8 mouse cellular contexts compared by ENCODE assay signal in genomic region chr1:171287136-171288081, GRCm38 (mm10). TPM values are rescaled to one million over a fixed set of nuclear protein-coding genes. Genes with fewer than 3 reads are reported as not detected.
DNase-seq lines count a peak whose midpoint lies in the region; ATAC-seq and TF ChIP-seq lines count a peak whose summit lies in the region.

Gene Usp21 (minus strand): TSS chr1:171287991.

- intact Hi-C loops in heart, postnatal 10 days (cut with DNase I) = loop anchor here (10.0 kb wide), 1 partner anchor 173 kb away; the partner anchor contains the start of gene Cfap126

- H3K27me3 ChIP-seq in E14TG2a.4 (ENCODE audit: insufficient read depth, low read length) = no peaks in the 10 kb centered on the region
- no peaks in the 10 kb centered on the region for H3K27me3 ChIP-seq in forebrain, embryonic 13.5 days
- H3K27me3 ChIP-seq in liver, postnatal 0 days (ENCODE audit: insufficient read depth, low read length) = no peaks in the 10 kb centered on the region
- no peaks in the 10 kb centered on the region for H3K27me3 ChIP-seq in neural tube, embryonic 14.5 days (ENCODE audit: control insufficient read depth, insufficient read depth, low read length)

- peak within 1 kb of the TSS; percentile 98 for H3K4me3 ChIP-seq in E14TG2a.4 (replicated peaks; ENCODE audit: low read length)
- peak within 1 kb of the TSS; percentile 80 for H3K4me3 ChIP-seq in forebrain, embryonic 13.5 days
- H3K4me3 ChIP-seq in liver, postnatal 0 days (ENCODE audit: low read depth, low read length) = peak within 1 kb of the TSS; percentile 82
- peak within 1 kb of the TSS; percentile 94 for H3K4me3 ChIP-seq in neural tube, embryonic 14.5 days (ENCODE audit: low read depth, low read length)

- ATAC-seq in forebrain, embryonic 13.5 days = peak; percentile 97
- ATAC-seq in liver, postnatal 0 days = peak; percentile 95
- peak; percentile 95 for ATAC-seq in neural tube, embryonic 14.5 days (ENCODE audit: low read depth)

- H3K4me2 ChIP-seq in forebrain, embryonic 13.5 days = peak within 1 kb of the TSS; percentile 70
- peak within 1 kb of the TSS; percentile 80 for H3K4me2 ChIP-seq in liver, postnatal 0 days (ENCODE audit: low read depth, low read length)
- peak within 1 kb of the TSS; percentile 70 for H3K4me2 ChIP-seq in neural tube, embryonic 14.5 days (ENCODE audit: low read depth, low read length)

- under 1% methylated on average over 49 of the region's 49 CpGs for WGBS in forebrain, embryonic 13.5 days
- WGBS in large intestine, adult 2 months = under 1% methylated on average over 49 of the region's 49 CpGs
- under 1% methylated on average over 49 of the region's 49 CpGs for WGBS in liver, postnatal 0 days (ENCODE audit: insufficient replicate concordance)
- WGBS in neural tube, embryonic 14.5 days = under 1% methylated on average over 49 of the region's 49 CpGs

- H3K27ac ChIP-seq in forebrain, embryonic 13.5 days = peak within 1 kb of the TSS; percentile 94
- H3K27ac ChIP-seq in liver, postnatal 0 days (ENCODE audit: low read depth) = peak within 1 kb of the TSS; percentile 79
- peak within 1 kb of the TSS; percentile 93 for H3K27ac ChIP-seq in neural tube, embryonic 14.5 days (ENCODE audit: low read depth, low read length)

- H3K4me1 ChIP-seq in E14TG2a.4 (replicated peaks; ENCODE audit: low read depth, low read length) = peaks cover 76% of the 10 kb centered on the region
- H3K4me1 ChIP-seq in forebrain, embryonic 13.5 days = peaks cover 29% of the 10 kb centered on the region
- peaks cover 19% of the 10 kb centered on the region for H3K4me1 ChIP-seq in liver, postnatal 0 days (ENCODE audit: insufficient read depth)
- peaks cover 9% of the 10 kb centered on the region for H3K4me1 ChIP-seq in neural tube, embryonic 14.5 days (ENCODE audit: control insufficient read depth, insufficient read depth, low read length)

- no peak for TF ChIP-seq CTCF in E14TG2a.4 (conservative IDR thresholded peaks at IDR 0.05; ENCODE audit: low read length)
- no peak for TF ChIP-seq CTCF in liver, postnatal 0 days (IDR thresholded peaks at IDR 0.05; ENCODE audit: low read depth)

- no peaks in the 10 kb centered on the region for H3K9me3 ChIP-seq in E14TG2a.4 (ENCODE audit: low read length)
- H3K9me3 ChIP-seq in forebrain, embryonic 13.5 days (replicated peaks) = no peaks in the 10 kb centered on the region
- no peaks in the 10 kb centered on the region for H3K9me3 ChIP-seq in liver, postnatal 0 days (ENCODE audit: low read length)
- H3K9me3 ChIP-seq in neural tube, embryonic 14.5 days (ENCODE audit: control insufficient read depth, low read length) = no peaks in the 10 kb centered on the region

- no peak for TF ChIP-seq EP300 in liver, postnatal 0 days (IDR thresholded peaks at IDR 0.05; ENCODE audit: low read depth)

- peaks cover 65% of the 10 kb centered on the region for H3K36me3 ChIP-seq in E14TG2a.4 (ENCODE audit: insufficient read depth, low read length)
- H3K36me3 ChIP-seq in forebrain, embryonic 13.5 days (ENCODE audit: poor library complexity, severe bottlenecking) = peaks cover 64% of the 10 kb centered on the region
- peaks cover 30% of the 10 kb centered on the region for H3K36me3 ChIP-seq in liver, postnatal 0 days (replicated peaks; ENCODE audit: insufficient read depth, low read length)
- peaks cover 14% of the 10 kb centered on the region for H3K36me3 ChIP-seq in neural tube, embryonic 14.5 days (ENCODE audit: control insufficient read depth, insufficient read depth, low read length)

- H3K9ac ChIP-seq in forebrain, embryonic 13.5 days = peak within 1 kb of the TSS; percentile 96
- peak within 1 kb of the TSS; percentile 88 for H3K9ac ChIP-seq in liver, postnatal 0 days (replicated peaks)
- H3K9ac ChIP-seq in neural tube, embryonic 14.5 days (replicated peaks; ENCODE audit: low read depth, low read length) = peak within 1 kb of the TSS; percentile 98

- DNase-seq in c-Kit-positive CD71-positive TER-119-positive erythroid progenitor cells, embryonic 14.5 days (ENCODE audit: low spot score) = peak; percentile 86
- peak; percentile 96 for DNase-seq in heart, postnatal 10 days
- no peak for DNase-seq in large intestine, adult 2 months (ENCODE audit: low read depth, low spot score)
- peak; percentile 94 for DNase-seq in liver, postnatal 0 days
- peak; percentile 95 for DNase-seq in testis, postnatal 10 days (ENCODE audit: low spot score)

RNA-seq across cellular contexts. Expression of gene Usp21, which starts in this region (rescaled TPM):
- 122 and 125 TPM in 2 replicates for polyA plus RNA-seq in forebrain, embryonic 13.5 days (2015; fragmentation: Nextera tagmentation; extraction: Ambion mirVana)
- total RNA-seq in heart, postnatal 10 days (2021) = 10 to 100 TPM; 20.7 to 26.8 TPM
- polyA plus RNA-seq in large intestine, adult 2 months (2012; rRNA removed) = 30.0 and 36.4 TPM in 2 replicates
- 13.9 and 15.1 TPM in 2 replicates for polyA plus RNA-seq in liver, postnatal 0 days (2015; fragmentation: Nextera tagmentation; extraction: Ambion mirVana)
- 76.8 and 87.9 TPM in 2 replicates for polyA plus RNA-seq in neural tube, embryonic 14.5 days (2014; fragmentation: Nextera tagmentation; extraction: Ambion mirVana)
